Mouse (Mus musculus) midbrain, embryonic 10.5 days (tissue): Measurements from ENCODE around the gene Eif2s3y. TPM values are rescaled to one million over a fixed set of nuclear protein-coding genes. Genes with fewer than 3 reads are reported as not detected.

Experiments used
- DNase-seq: peaks from one replicate; pipeline ENCODE4 v3.0.0-alpha.2; 2017; ENCODE audit warnings: low spot score
- H3K27ac ChIP-seq: fragments of 300-500 bp; sonication (generic); replicated peaks from 2 replicates; pipeline ENCODE4 v1.5.1; 2016; ENCODE audit warnings: mild to moderate bottlenecking
- H3K27me3 ChIP-seq: fragments of 300-500 bp; sonication (generic); 2 replicates; pipeline ENCODE4 v1.6.1; 2016; ENCODE audit warnings: low read depth, mild to moderate bottlenecking; ENCODE audit not compliant: poor library complexity, severe bottlenecking
- H3K36me3 ChIP-seq: fragments of 300-500 bp; sonication (generic); 2 replicates; pipeline ENCODE4 v1.6.1; 2016; ENCODE audit warnings: mild to moderate bottlenecking, moderate library complexity
- H3K4me1 ChIP-seq: fragments of 300-500 bp; sonication (generic); 2 replicates; pipeline ENCODE4 v1.6.1; 2016
- H3K4me3 ChIP-seq: fragments of 300-500 bp; sonication (generic); 2 replicates; pipeline ENCODE4 v1.5.1; 2016; ENCODE audit warnings: mild to moderate bottlenecking, moderate library complexity
- H3K9me3 ChIP-seq: fragments of 300-500 bp; sonication (generic); replicated peaks from 2 replicates; pipeline ENCODE4 v1.6.1; 2016; ENCODE audit warnings: mild to moderate bottlenecking
- WGBS: fragments of 180-500 bp; shearing (Covaris S2); methylation state at CpG from one replicate; pipeline ENCODE4 v1.1.7; 2016; 5-methylcytosine and 5-hydroxymethylcytosine counted together
- microRNA-seq: library from miRNA; unstranded; fragments of <30 nt; microRNA quantifications from one replicate; pipeline ENCODE4, GENCODE M21; 2017
- polyA plus RNA-seq: library from polyadenylated mRNA; unstranded; fragments of >200 nt; fragmentation: Nextera tagmentation; extraction: Ambion mirVana; gene quantifications from 2 replicates; pipeline ENCODE4 v1.2.1, GENCODE M21; 2016

Eif2s3y gene
- polyA plus RNA-seq: 27.1 and 28.5 TPM in 2 replicates

DNA sequence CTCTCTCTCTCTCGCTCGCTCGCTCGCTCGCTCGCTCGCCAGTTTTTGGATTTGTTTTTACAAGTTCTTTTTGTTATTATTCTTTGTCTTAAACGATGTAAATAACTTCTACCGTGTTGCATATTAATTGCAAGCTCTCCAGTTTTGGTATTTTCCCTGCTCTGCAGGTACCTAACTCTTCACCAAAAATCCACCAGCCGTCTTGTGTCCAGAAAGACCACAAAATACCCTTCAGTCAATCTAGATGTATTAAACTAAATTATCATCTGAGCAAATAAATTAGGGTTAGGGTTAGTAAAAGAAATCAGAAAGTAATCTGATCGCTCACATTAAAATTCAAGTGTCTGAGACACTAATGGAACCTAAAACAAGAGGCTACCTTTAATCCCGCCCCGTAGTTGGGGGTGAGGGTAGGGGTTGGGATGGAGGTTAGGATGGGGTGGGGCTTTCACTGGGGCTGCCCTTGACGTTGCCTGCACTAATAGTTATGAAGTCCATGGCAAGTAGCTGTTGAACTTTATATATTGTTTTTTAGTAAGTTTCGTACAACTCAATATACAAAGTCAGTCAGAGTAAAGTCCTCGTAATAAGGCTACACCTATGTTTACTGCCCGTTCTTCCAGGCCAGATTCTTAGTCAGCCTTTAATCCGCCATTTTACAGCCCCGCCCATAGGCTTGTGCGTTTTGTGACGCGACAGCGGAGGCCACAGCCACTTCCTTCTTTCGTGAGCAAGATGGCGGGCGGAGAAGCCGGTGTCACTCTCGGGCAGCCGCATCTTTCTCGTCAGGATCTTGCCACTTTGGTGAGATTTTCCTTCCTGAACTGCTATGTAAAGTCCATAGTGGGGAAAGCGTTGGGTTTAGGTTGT is at the start of gene Eif2s3y:
Eif2s3y (plus strand) TSS at position 662 of the 870 bp plus-strand sequence.
- peak; percentile 50 for DNase-seq
- 11% methylated on average over 12 of the region's 31 CpGs for WGBS
- Histone ChIP-seq H3K27me3 (no peaks in the 10 kb centered on the region), H3K4me3 (peak within 1 kb of the TSS; percentile 49), H3K27ac (peak within 1 kb of the TSS; percentile 70), H3K4me1 (no peaks in the 10 kb centered on the region), H3K9me3 (no peaks in the 10 kb centered on the region), H3K36me3 (no peaks in the 10 kb centered on the region)

Small RNAs within 50 kb of the gene (microRNA-seq; reads per million reads assigned to microRNA genes)
- not detected for gene Gm47281

Other genes with a start within 250 kb of the Eif2s3y start
- not detected in 2 replicates for gene Zfy1, start 213.1 kb upstream of the Eif2s3y start, polyA plus RNA-seq
- not detected in 2 replicates for gene Uba1y, start 191.9 kb upstream of the Eif2s3y start, polyA plus RNA-seq
- gene Kdm5d, start 112.8 kb upstream of the Eif2s3y start, polyA plus RNA-seq: 10.4 and 13.6 TPM in 2 replicates
- 12.9 and 13.0 TPM in 2 replicates for gene Uty, start 235.2 kb downstream of the Eif2s3y start, polyA plus RNA-seq